Mouse (Mus musculus) urinary bladder, postnatal 25 days (tissue): Measurements from ENCODE around the gene Lurap1.

Source experiments
- DNase-seq: peaks from one replicate; pipeline ENCODE4 v3.0.0; 2022; ENCODE audit warnings: low spot score

Lurap1 gene

DNA sequence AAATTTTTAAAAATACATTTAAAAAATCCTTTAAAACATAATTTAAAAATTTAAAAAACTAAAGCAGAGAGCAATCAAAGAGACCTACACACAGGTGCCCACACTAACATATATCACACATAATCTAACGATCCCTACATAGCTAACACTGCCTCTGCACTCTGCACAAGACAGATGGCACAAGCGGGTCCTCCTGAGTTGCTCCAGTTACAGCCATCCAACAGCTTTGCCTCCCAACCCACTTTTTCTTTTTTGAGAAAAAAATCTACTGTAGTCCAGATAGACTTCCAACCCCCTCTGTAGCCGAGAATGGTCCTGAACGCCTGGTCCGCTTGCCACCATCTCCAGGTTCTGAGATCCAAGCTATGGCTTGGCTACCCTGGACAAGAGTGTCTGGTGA, 45.9 kb downstream of the Lurap1 start:
- DNase-seq = no peak

- no peak for DNase-seq
Measured at GRCm38 (mm10) chr4:116100959-116101358, 50.2 kb downstream of the Lurap1 start.

DNA sequence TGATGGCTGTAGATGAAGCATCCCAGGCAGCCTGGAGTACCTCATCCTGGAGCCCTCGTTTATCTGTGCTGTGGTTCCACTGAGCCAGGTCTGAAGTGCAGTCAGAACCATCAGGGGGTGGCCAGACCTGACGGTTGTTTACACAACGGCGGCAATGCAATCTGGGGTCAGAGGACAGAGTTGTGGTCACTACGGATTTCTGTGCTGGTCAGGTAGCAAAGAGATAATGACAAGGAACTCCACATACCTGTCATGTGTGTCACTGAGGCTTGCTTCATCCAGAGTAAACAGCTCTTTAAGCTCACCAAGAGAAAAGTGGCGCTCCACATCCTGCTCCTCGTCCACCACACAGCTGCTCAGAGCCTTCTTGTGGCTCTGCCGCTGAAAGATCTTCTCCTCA, 53.9 kb downstream of the Lurap1 start:
- DNase-seq = no peak

DNA sequence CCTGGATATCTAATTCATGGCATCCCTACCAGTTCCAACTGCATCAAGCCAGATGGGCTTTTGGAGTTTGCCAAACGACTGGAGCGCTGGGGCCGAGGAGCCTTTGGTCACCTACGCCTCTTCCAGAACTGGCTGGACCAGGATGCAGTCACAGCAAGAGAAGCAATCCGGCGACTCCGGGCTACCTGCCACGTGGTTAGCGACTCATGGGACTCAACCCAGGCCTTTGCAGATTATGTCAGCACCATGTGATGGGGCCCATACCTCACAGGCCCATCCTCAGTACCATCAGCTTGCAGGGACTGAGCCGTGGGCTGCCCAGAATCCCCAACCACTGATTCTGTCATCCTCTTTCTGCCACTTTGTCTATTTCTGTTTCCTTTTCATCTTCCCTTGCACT, 54.8 kb downstream of the Lurap1 start:
- DNase-seq = no peak

GRCm38 (mm10) chr4:116088510-116089249, 62.5 kb downstream of the Lurap1 start:
- DNase-seq = no peak
